Mouse (Mus musculus) cerebellum, postnatal 14 days (tissue): ENCODE data around the gene Gmds.
A peak's percentile ranks its signal among the peaks of the same experiment; 100 is the strongest.

ENCODE experiments used
- DNase-seq, 2 experiments: peaks; one replicate each; pipeline ENCODE4 v3.0.0; 2021; ENCODE audit warnings: mixed read lengths in 2 of 2

Gene Gmds

GRCm38 (mm10) chr13:31809701-31810100 is 528.8 kb downstream of the Gmds start:
- DNase-seq, result no peak

GRCm38 (mm10) chr13:31808804-31809420 is 529.6 kb downstream of the Gmds start:
- DNase-seq, result no peak

GRCm38 (mm10) chr13:31808116-31808803 is 530.3 kb downstream of the Gmds start:
- DNase-seq, result peak in 1 of 2 experiments; percentile 36

GRCm38 (mm10) chr13:31807736-31808115 is 530.8 kb downstream of the Gmds start:
- no peak for DNase-seq

GRCm38 (mm10) chr13:31806890-31807735 is 531.4 kb downstream of the Gmds start:
- peak; percentile 26 to 42 for DNase-seq

GRCm38 (mm10) chr13:31806428-31806832 is 532.1 kb downstream of the Gmds start, which contains the start of gene Foxc1:
Gene Foxc1 (plus strand): TSS chr13:31806633.
- DNase-seq, result peak; percentile 52 to 62

GRCm38 (mm10) chr13:31805831-31806427 is 532.6 kb downstream of the Gmds start:
- no peak for DNase-seq

GRCm38 (mm10) chr13:31804571-31804970 is 534.0 kb downstream of the Gmds start:
- DNase-seq, result no peak

GRCm38 (mm10) chr13:31803166-31804093 is 535.1 kb downstream of the Gmds start:
- peak in 1 of 2 experiments; percentile 33 for DNase-seq

GRCm38 (mm10) chr13:31802447-31802846 is 536.1 kb downstream of the Gmds start:
- DNase-seq, result no peak

GRCm38 (mm10) chr13:31801703-31802305 is 536.7 kb downstream of the Gmds start:
- DNase-seq, result peak in 1 of 2 experiments; percentile 15

GRCm38 (mm10) chr13:31800581-31801576 is 537.7 kb downstream of the Gmds start:
- peak; percentile 93 for DNase-seq

- no peak for DNase-seq
These were observed 540.5 kb downstream of the Gmds start for GRCm38 (mm10) chr13:31798075-31798474.

- peak; percentile 40 to 57 for DNase-seq
These were observed 541.2 kb downstream of the Gmds start for GRCm38 (mm10) chr13:31797346-31797745.

GRCm38 (mm10) chr13:31793163-31793562 is 545.4 kb downstream of the Gmds start:
- no peak for DNase-seq

- DNase-seq, result peak; percentile 74 to 78
These were observed 545.9 kb downstream of the Gmds start for GRCm38 (mm10) chr13:31792480-31793132.

- DNase-seq, result no peak
These were observed 553.8 kb downstream of the Gmds start for GRCm38 (mm10) chr13:31784757-31785156.

- DNase-seq, result no peak
These were observed 556.5 kb downstream of the Gmds start for GRCm38 (mm10) chr13:31782063-31782462.

GRCm38 (mm10) chr13:31780299-31780698 is 558.2 kb downstream of the Gmds start:
- DNase-seq, result no peak
